Comparison of ENCODE assay signal across 8 mouse cellular contexts in the genomic region with DNA sequence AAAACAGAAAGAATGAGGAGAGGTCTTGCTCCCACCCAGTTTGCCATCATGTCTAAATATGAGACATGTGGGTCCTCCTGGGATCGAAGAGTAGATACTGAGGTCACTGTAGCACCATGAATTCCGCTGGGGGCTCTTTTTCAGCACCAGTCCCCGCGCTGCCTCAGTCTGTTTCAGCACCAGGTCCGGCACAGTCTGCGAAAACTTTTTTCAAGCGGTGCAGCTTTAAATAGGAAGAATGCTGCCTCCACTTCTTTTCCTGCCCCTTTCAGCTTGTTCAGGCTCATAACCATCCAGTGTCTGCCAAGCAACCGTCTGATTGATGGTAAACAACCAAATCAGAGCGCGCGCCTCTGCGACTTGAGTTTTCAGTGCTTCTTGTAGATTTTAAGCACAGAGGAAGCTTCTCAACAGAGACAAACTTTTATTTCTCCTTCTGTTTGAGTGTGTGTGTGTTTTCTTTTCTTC. TPM values are rescaled to one million over a fixed set of nuclear protein-coding genes. Genes with fewer than 3 reads are reported as not detected.
DNase-seq lines count a peak whose midpoint lies in the region; ATAC-seq lines count a peak whose summit lies in the region.
"Had no signal": no experiment of that assay in that cellular context is flagged by ENCODE, and none has a peak within 500 bp of the region (broad histone marks: within the 10 kb centered on the region; RNA-seq: fewer than 3 reads in every experiment).

A gene (minus strand): TSS at position 418 of the 468 bp plus-strand sequence.

- peak within 1 kb of the TSS; percentile 71 for H3K9ac ChIP-seq in heart, embryonic 12.5 days
- H3K9ac ChIP-seq in kidney, embryonic 16.5 days (replicated peaks; ENCODE audit: low read length): peak within 1 kb of the TSS; percentile 63
- H3K9ac ChIP-seq in liver, embryonic 11.5 days (ENCODE audit: low read depth, low read length): peak within 1 kb of the TSS; percentile 35
- peak within 1 kb of the TSS; percentile 29 for H3K9ac ChIP-seq in neural tube, embryonic 12.5 days

- DNase-seq in adrenal gland, postnatal 25 days: peak; percentile 10
- peak; percentile 25 for DNase-seq in forebrain, embryonic 10.5 days (ENCODE audit: extremely low spot score, low spot score)
- DNase-seq in liver, embryonic 11.5 days (ENCODE audit: low spot score): peak; percentile 39
- peak; percentile 61 for DNase-seq in urinary bladder, postnatal 14 days (ENCODE audit: low spot score)

- H3K36me3 ChIP-seq in forebrain, embryonic 10.5 days (replicated peaks): no peaks in the 10 kb centered on the region
- no peaks in the 10 kb centered on the region for H3K36me3 ChIP-seq in heart, embryonic 12.5 days
- no peaks in the 10 kb centered on the region for H3K36me3 ChIP-seq in kidney, embryonic 16.5 days (ENCODE audit: insufficient read depth, low read length)
- H3K36me3 ChIP-seq in liver, embryonic 11.5 days (ENCODE audit: control insufficient read depth, insufficient read depth, low read length): no peaks in the 10 kb centered on the region
- H3K36me3 ChIP-seq in neural tube, embryonic 12.5 days: no peaks in the 10 kb centered on the region

- no peaks in the 10 kb centered on the region for H3K27me3 ChIP-seq in forebrain, embryonic 10.5 days (ENCODE audit: poor library complexity, severe bottlenecking)
- H3K27me3 ChIP-seq in heart, embryonic 12.5 days (replicated peaks): no peaks in the 10 kb centered on the region
- no peaks in the 10 kb centered on the region for H3K27me3 ChIP-seq in kidney, embryonic 16.5 days (ENCODE audit: insufficient read depth, low read length)
- no peaks in the 10 kb centered on the region for H3K27me3 ChIP-seq in liver, embryonic 11.5 days (replicated peaks; ENCODE audit: control insufficient read depth, insufficient read depth, low read length)
- no peaks in the 10 kb centered on the region for H3K27me3 ChIP-seq in neural tube, embryonic 12.5 days (replicated peaks)

- H3K4me1 ChIP-seq in forebrain, embryonic 10.5 days: peaks cover 23% of the 10 kb centered on the region
- peaks cover 4% of the 10 kb centered on the region; the same call in 1 of the 2 replicates for H3K4me1 ChIP-seq in heart, embryonic 12.5 days (replicated peaks)
- H3K4me1 ChIP-seq in kidney, embryonic 16.5 days (ENCODE audit: insufficient read depth, low read length): peaks cover 5% of the 10 kb centered on the region; the same call in 1 of the 2 replicates
- H3K4me1 ChIP-seq in liver, embryonic 11.5 days (replicated peaks; ENCODE audit: control insufficient read depth, insufficient read depth, low read length): no peaks in the 10 kb centered on the region
- no peaks in the 10 kb centered on the region for H3K4me1 ChIP-seq in neural tube, embryonic 12.5 days

- no peaks in the 10 kb centered on the region for H3K9me3 ChIP-seq in forebrain, embryonic 10.5 days
- no peaks in the 10 kb centered on the region for H3K9me3 ChIP-seq in heart, embryonic 12.5 days (replicated peaks)
- no peaks in the 10 kb centered on the region for H3K9me3 ChIP-seq in kidney, embryonic 16.5 days (ENCODE audit: low read length)
- no peaks in the 10 kb centered on the region for H3K9me3 ChIP-seq in liver, embryonic 11.5 days (ENCODE audit: control insufficient read depth, low read length)
- H3K9me3 ChIP-seq in neural tube, embryonic 12.5 days: no peaks in the 10 kb centered on the region

- WGBS in forebrain, embryonic 10.5 days: 41% methylated on average over 12 of the region's 12 CpGs
- 20% methylated on average over 12 of the region's 12 CpGs for WGBS in heart, embryonic 12.5 days
- 28% methylated on average over 12 of the region's 12 CpGs for WGBS in kidney, embryonic 16.5 days
- WGBS in liver, embryonic 11.5 days: 37% methylated on average over 12 of the region's 12 CpGs
- WGBS in neural tube, embryonic 12.5 days: 43% methylated on average over 12 of the region's 12 CpGs

- peak within 1 kb of the TSS; percentile 85 for H3K27ac ChIP-seq in forebrain, embryonic 10.5 days
- H3K27ac ChIP-seq in heart, embryonic 12.5 days (ENCODE audit: poor library complexity, severe bottlenecking): peak within 1 kb of the TSS; percentile 95
- peak within 1 kb of the TSS; percentile 79 for H3K27ac ChIP-seq in kidney, embryonic 16.5 days (ENCODE audit: low read length)
- peak within 1 kb of the TSS; percentile 71 for H3K27ac ChIP-seq in liver, embryonic 11.5 days (ENCODE audit: low read depth, low read length)
- 0 out of 2 replicates have a peak within 1 kb of the TSS, but pooled peaks have one; percentile 20 for H3K27ac ChIP-seq in neural tube, embryonic 12.5 days

- ATAC-seq in heart, embryonic 12.5 days (ENCODE audit: insufficient number of reproducible peaks, low FRiP score): peak; percentile 71
- peak; percentile 90; the same call in 1 of the 2 replicates for ATAC-seq in kidney, embryonic 16.5 days (ENCODE audit: low FRiP score, low TSS enrichment)
- ATAC-seq in liver, embryonic 11.5 days (replicated peaks; ENCODE audit: low FRiP score): 0 out of 2 replicates have a peak, but pooled peaks have one; percentile 34
- peak; percentile 77 for ATAC-seq in neural tube, embryonic 12.5 days (ENCODE audit: low FRiP score, low read depth)

- H3K4me3 ChIP-seq in forebrain, embryonic 10.5 days: peak within 1 kb of the TSS; percentile 49
- H3K4me3 ChIP-seq in heart, embryonic 12.5 days: peak within 1 kb of the TSS; percentile 63
- H3K4me3 ChIP-seq in kidney, embryonic 16.5 days (ENCODE audit: low read length): peak within 1 kb of the TSS; percentile 52
- H3K4me3 ChIP-seq in liver, embryonic 11.5 days (ENCODE audit: low read depth, low read length): peak within 1 kb of the TSS; percentile 46
- H3K4me3 ChIP-seq in neural tube, embryonic 12.5 days: peak within 1 kb of the TSS; percentile 34

- H3K4me2 ChIP-seq in heart, embryonic 12.5 days: peak within 1 kb of the TSS; percentile 67
- peak within 1 kb of the TSS; percentile 46 for H3K4me2 ChIP-seq in kidney, embryonic 16.5 days (replicated peaks; ENCODE audit: low read depth, low read length)
- H3K4me2 ChIP-seq in liver, embryonic 11.5 days: peak within 1 kb of the TSS; percentile 49
- peak within 1 kb of the TSS; percentile 55 for H3K4me2 ChIP-seq in neural tube, embryonic 12.5 days (replicated peaks)

RNA-seq across cellular contexts. Expression of the gene that starts here (rescaled TPM):
- total RNA-seq in adrenal gland, postnatal 25 days (2021): 9.1 and 10.4 TPM in 2 replicates
- 15.5 and 18.3 TPM in 2 replicates for polyA plus RNA-seq in forebrain, embryonic 10.5 days (2016; fragmentation: Nextera tagmentation; extraction: Ambion mirVana)
- 71.6 and 76.2 TPM in 2 replicates for polyA plus RNA-seq in heart, embryonic 12.5 days (2016; fragmentation: Nextera tagmentation; extraction: Ambion mirVana)
- polyA plus RNA-seq in kidney, embryonic 16.5 days (2015; fragmentation: Nextera tagmentation; extraction: Ambion mirVana): 37.2 and 40.5 TPM in 2 replicates
- polyA plus RNA-seq in liver, embryonic 11.5 days (2014; fragmentation: Nextera tagmentation; extraction: Ambion mirVana): 24.4 and 25.3 TPM in 2 replicates
- 26.9 and 28.1 TPM in 2 replicates for polyA plus RNA-seq in neural tube, embryonic 12.5 days (2016; fragmentation: Nextera tagmentation; extraction: Ambion mirVana)
- total RNA-seq: common myeloid progenitor, adult 5-6 weeks had no signal

Comparison
In these comparisons a context has a peak if more than half of its experiments do, and no peak if none do; other contexts are left out.
1. Peak in every context shown above with its lines: DNase-seq, ATAC-seq, H3K4me3 ChIP-seq and H3K27ac ChIP-seq.
2. DNase-seq: peak in every context shown above with its lines; median percentile 61 in urinary bladder, postnatal 14 days; 39 in liver, embryonic 11.5 days; 25 in forebrain, embryonic 10.5 days; 10 in adrenal gland, postnatal 25 days.
3. H3K27ac ChIP-seq: peak in every context shown above with its lines; median percentile 95 in heart, embryonic 12.5 days; 85 in forebrain, embryonic 10.5 days; 79 in kidney, embryonic 16.5 days; 71 in liver, embryonic 11.5 days; 20 in neural tube, embryonic 12.5 days.
4. ATAC-seq: peak in every context shown above with its lines; median percentile 90 in kidney, embryonic 16.5 days; 77 in neural tube, embryonic 12.5 days; 71 in heart, embryonic 12.5 days; 34 in liver, embryonic 11.5 days.